In the genomic region with DNA sequence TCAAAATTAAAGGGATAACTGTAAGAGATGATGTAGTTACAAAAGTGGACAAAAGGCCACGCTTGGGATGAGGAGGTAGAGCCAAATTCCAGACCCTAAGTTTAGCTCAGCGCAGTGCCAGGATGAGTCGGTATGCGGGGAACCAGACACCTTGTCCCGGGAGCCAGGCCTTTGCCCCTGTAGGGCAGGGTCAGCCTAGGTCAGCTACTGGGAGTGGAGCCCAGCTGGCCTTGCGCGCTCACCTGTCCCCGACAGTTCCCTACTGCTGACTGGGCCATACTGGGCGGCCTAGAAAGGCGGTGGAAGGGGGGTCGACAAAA, we compare ENCODE assay signal across 1 mouse cellular context.
TF ChIP-seq lines count a peak whose summit lies in the region.

No protein-coding gene starts in this region.

TF ChIP-seq in CH12.LX, 34 proteins besides CTCF, POLR2A, EP300 and RAD21:
- TF ChIP-seq SIN3A (IDR thresholded peaks at IDR 0.05; ENCODE audit: low read length) (no peak), MAZ (IDR thresholded peaks at IDR 0.05; ENCODE audit: low read depth, low read length) (no peak), MAX (IDR thresholded peaks at IDR 0.05; ENCODE audit: low read length) (no peak), SMC3 (IDR thresholded peaks at IDR 0.05; ENCODE audit: low read depth, low read length) (no peak), RCOR1 (conservative IDR thresholded peaks at IDR 0.05; ENCODE audit: low read depth, low read length) (no peak), POLR2AphosphoS2 (IDR thresholded peaks at IDR 0.05; ENCODE audit: low read depth, low read length) (no peak), NELFE (IDR thresholded peaks at IDR 0.05; ENCODE audit: low read depth, low read length) (no peak), KAT2A (IDR thresholded peaks at IDR 0.05; ENCODE audit: insufficient replicate concordance, low read length) (no peak), CHD2 (IDR thresholded peaks at IDR 0.05; ENCODE audit: low read length) (no peak), NRF1 (IDR thresholded peaks at IDR 0.05; ENCODE audit: low read depth, low read length) (no peak), ELF1 (IDR thresholded peaks at IDR 0.05; ENCODE audit: low read depth, low read length) (no peak), MXI1 (IDR thresholded peaks at IDR 0.05; ENCODE audit: low read depth, low read length) (no peak), HCFC1 (IDR thresholded peaks at IDR 0.05; ENCODE audit: low read depth, low read length) (no peak), ZNF384 (IDR thresholded peaks at IDR 0.05; ENCODE audit: low read depth, low read length) (no peak), USF2 (conservative IDR thresholded peaks at IDR 0.05; ENCODE audit: low read depth, low read length) (no peak), ZKSCAN1 (IDR thresholded peaks at IDR 0.05; ENCODE audit: borderline replicate concordance, low read depth, low read length) (no peak), BHLHE40 (IDR thresholded peaks at IDR 0.05; ENCODE audit: low read depth, low read length) (no peak), ZC3H11A (IDR thresholded peaks at IDR 0.05; ENCODE audit: low read depth, low read length) (no peak), IRF4 (IDR thresholded peaks at IDR 0.05; ENCODE audit: low read depth, low read length) (no peak), TCF12 (IDR thresholded peaks at IDR 0.05; ENCODE audit: low read depth, low read length) (no peak)
